In genomic region chr12:8071286-8071685, GRCm38 (mm10) we compare ENCODE assay signal across 24 mouse cellular contexts.
DNase-seq lines count a peak whose midpoint lies in the region; ATAC-seq and TF ChIP-seq lines count a peak whose summit lies in the region.
"Had no signal": no experiment of that assay in that cellular context is flagged by ENCODE, and none has a peak within 500 bp of the region (broad histone marks: within the 10 kb centered on the region; RNA-seq: fewer than 3 reads in every experiment).

No protein-coding gene starts in this region.

- H3K4me1 ChIP-seq in heart, embryonic 11.5 days (ENCODE audit: control insufficient read depth, insufficient read depth, low read length) = no peaks in the 10 kb centered on the region
- no peaks in the 10 kb centered on the region for H3K4me1 ChIP-seq in midbrain, embryonic 15.5 days
- H3K4me1 ChIP-seq: forebrain, embryonic 13.5 days; forebrain, embryonic 15.5 days had no signal

- no peak overlapping the region for H3K4me2 ChIP-seq in heart, embryonic 11.5 days
- H3K4me2 ChIP-seq in myocyte (ENCODE audit: low read depth) = peak overlapping the region; percentile 40
- H3K4me2 ChIP-seq in midbrain, embryonic 15.5 days = no peak overlapping the region
- H3K4me2 ChIP-seq: embryonic facial prominence, embryonic 13.5 days; embryonic facial prominence, embryonic 15.5 days; forebrain, embryonic 13.5 days; forebrain, embryonic 15.5 days had no signal

- WGBS in heart, embryonic 11.5 days (ENCODE audit: insufficient replicate concordance) = 73% methylated on average over 4 of the region's 4 CpGs
- 76% methylated on average over 4 of the region's 4 CpGs for WGBS in midbrain, embryonic 15.5 days

- no peaks in the 10 kb centered on the region for H3K36me3 ChIP-seq in heart, embryonic 11.5 days (ENCODE audit: control insufficient read depth, insufficient read depth, low read length)
- no peaks in the 10 kb centered on the region for H3K36me3 ChIP-seq in myocyte (ENCODE audit: control insufficient read depth, insufficient read depth)
- no peaks in the 10 kb centered on the region for H3K36me3 ChIP-seq in midbrain, embryonic 15.5 days (replicated peaks)
- H3K36me3 ChIP-seq: embryonic facial prominence, embryonic 13.5 days; embryonic facial prominence, embryonic 15.5 days; forebrain, embryonic 15.5 days; G1E had no signal

- TF ChIP-seq POLR2A in myocyte (IDR thresholded peaks at IDR 0.05; ENCODE audit: insufficient read length, low read depth) = no peak

- H3K4me3 ChIP-seq in heart, embryonic 11.5 days (ENCODE audit: low read depth, low read length) = no peak overlapping the region
- H3K4me3 ChIP-seq in myocyte = no peak overlapping the region
- H3K4me3 ChIP-seq in midbrain, embryonic 15.5 days = no peak overlapping the region
- H3K4me3 ChIP-seq: embryonic facial prominence, embryonic 13.5 days; embryonic facial prominence, embryonic 15.5 days; forebrain, embryonic 13.5 days; forebrain, embryonic 15.5 days had no signal

- no peak overlapping the region for H3K9ac ChIP-seq in heart, embryonic 11.5 days (ENCODE audit: low read depth, low read length)
- no peak overlapping the region for H3K9ac ChIP-seq in midbrain, embryonic 15.5 days
- H3K9ac ChIP-seq: embryonic facial prominence, embryonic 13.5 days; embryonic facial prominence, embryonic 15.5 days; forebrain, embryonic 13.5 days; forebrain, embryonic 15.5 days; forebrain, postnatal 0 days had no signal

- DNase-seq in heart, adult 11 months = peak; percentile 66
- peak; percentile 66 for DNase-seq in 3T3-L1 (ENCODE audit: low read depth, low spot score)
- DNase-seq in NIH3T3 (ENCODE audit: low read depth) = peak; percentile 31
- DNase-seq in layer of hippocampus, postnatal 14 days (ENCODE audit: low spot score in 2 of 2) = no peak
- DNase-seq: adrenal gland, adult 8-10 months; cerebellum, adult 11-12 months; cerebellum, adult 2 months; cerebellum, adult 9-10 months; cerebellum, postnatal 14 days; cerebellum, postnatal 36 days; embryo, embryonic 11 days; forebrain, postnatal 0 days had no signal

- no peaks in the 10 kb centered on the region; the same call in 1 of the 2 replicates for H3K9me3 ChIP-seq in heart, embryonic 11.5 days (replicated peaks; ENCODE audit: control insufficient read depth, low read length)
- H3K9me3 ChIP-seq in midbrain, embryonic 15.5 days = no peaks in the 10 kb centered on the region
- H3K9me3 ChIP-seq: embryonic facial prominence, embryonic 13.5 days; embryonic facial prominence, embryonic 15.5 days; forebrain, embryonic 13.5 days; forebrain, embryonic 15.5 days had no signal

- H3K79me2 ChIP-seq in myocyte (ENCODE audit: control insufficient read depth, insufficient read depth) = no peaks in the 10 kb centered on the region

- no peaks in the 10 kb centered on the region for H3K27me3 ChIP-seq in heart, embryonic 11.5 days (ENCODE audit: control insufficient read depth, insufficient read depth, low read length)
- no peaks in the 10 kb centered on the region for H3K27me3 ChIP-seq in myocyte (ENCODE audit: control insufficient read depth, insufficient read depth, insufficient read length)
- H3K27me3 ChIP-seq in midbrain, embryonic 15.5 days (replicated peaks) = no peaks in the 10 kb centered on the region
- H3K27me3 ChIP-seq: CH12.LX; embryonic facial prominence, embryonic 13.5 days; embryonic facial prominence, embryonic 15.5 days; forebrain, embryonic 13.5 days; forebrain, embryonic 15.5 days; Patski had no signal

- ATAC-seq in heart, embryonic 11.5 days (replicated peaks; ENCODE audit: insufficient number of reproducible peaks, low FRiP score, low TSS enrichment) = no peak
- ATAC-seq in midbrain, embryonic 15.5 days (replicated peaks) = no peak
- ATAC-seq: activated CD4-positive, CD25-positive, alpha-beta regulatory T cell, adult 4 months; CD4-positive, CD25-positive, alpha-beta regulatory T cell, adult 4 months; forebrain, embryonic 13.5 days; forebrain, embryonic 15.5 days; forebrain, postnatal 0 days had no signal

- no peak overlapping the region for H3K27ac ChIP-seq in heart, embryonic 11.5 days (ENCODE audit: low read depth, low read length)
- H3K27ac ChIP-seq in midbrain, embryonic 15.5 days = no peak overlapping the region
- H3K27ac ChIP-seq: embryonic facial prominence, embryonic 13.5 days; embryonic facial prominence, embryonic 15.5 days; forebrain, embryonic 13.5 days; forebrain, embryonic 15.5 days had no signal

- H3ac ChIP-seq in myocyte (ENCODE audit: control insufficient read depth, insufficient read length) = no peak overlapping the region

TF ChIP-seq in myocyte, 11 proteins besides CTCF, POLR2A, EP300 and RAD21:
- no peak for TF ChIP-seq TCF12 (IDR thresholded peaks at IDR 0.05; ENCODE audit: insufficient read depth, poor library complexity, severe bottlenecking)
- TF ChIP-seq USF1 (IDR thresholded peaks at IDR 0.05; ENCODE audit: low read depth) = no peak
- TF ChIP-seq MYOD1 (IDR thresholded peaks at IDR 0.05; ENCODE audit: control insufficient read depth in 1 of 3, insufficient read length in 2 of 3, low read depth in 2 of 3) = no peak
- TF ChIP-seq MAX (IDR thresholded peaks at IDR 0.05; ENCODE audit: low read depth) = no peak
- TF ChIP-seq REST (IDR thresholded peaks at IDR 0.05; ENCODE audit: insufficient read depth, insufficient read length) = no peak
- no peak for TF ChIP-seq POLR2AphosphoS2 (IDR thresholded peaks at IDR 0.05; ENCODE audit: insufficient read length, low read depth)
- no peak for TF ChIP-seq SRF (IDR thresholded peaks at IDR 0.05; ENCODE audit: control insufficient read depth, insufficient read length, low read depth)
- TF ChIP-seq CEBPB (IDR thresholded peaks at IDR 0.05; ENCODE audit: insufficient read depth, poor library complexity, severe bottlenecking) = no peak
- no peak for TF ChIP-seq TCF3 (IDR thresholded peaks at IDR 0.05; ENCODE audit: insufficient read length, low read depth)
- TF ChIP-seq E2F4 (IDR thresholded peaks at IDR 0.05; ENCODE audit: insufficient read depth) = no peak
- no peak for TF ChIP-seq MYOG (IDR thresholded peaks at IDR 0.05; ENCODE audit: control insufficient read depth in 1 of 3, insufficient read depth in 1 of 3, insufficient read length in 2 of 3, low read depth in 2 of 3)

Comparison
In these comparisons a context has a peak if more than half of its experiments do, and no peak if none do; other contexts are left out.
1. DNase-seq: peak in heart, adult 11 months (single experiment), 3T3-L1 (single experiment) and NIH3T3 (single experiment); none in layer of hippocampus, postnatal 14 days (0 of 2).